Mouse (Mus musculus): ENCODE measurements around the gene Fermt3. TPM values are rescaled to one million over a fixed set of nuclear protein-coding genes. Genes with fewer than 3 reads are reported as not detected.

Gene Fermt3
- polyA plus RNA-seq, 1 experiment from 2014 or later, result 3.0 TPM

- H3K36me3 ChIP-seq (ENCODE audit: control insufficient read depth, insufficient read depth, low read length), result peaks cover 60% of the 10 kb centered on the region
- DNase-seq, result no peak
- H3K4me3 ChIP-seq (replicated peaks; ENCODE audit: low read depth, low read length), result no peak overlapping the region
- no peak overlapping the region for H3K4me2 ChIP-seq (ENCODE audit: low read length)
- H3K4me1 ChIP-seq (ENCODE audit: control insufficient read depth, insufficient read depth, low read length), result no peaks in the 10 kb centered on the region
- no peaks in the 10 kb centered on the region for H3K27me3 ChIP-seq (ENCODE audit: control insufficient read depth, insufficient read depth, low read length)
- ATAC-seq (ENCODE audit: low FRiP score, low TSS enrichment), result no peak
- 93% methylated on average over 11 of the region's 11 CpGs for WGBS
- H3K9me3 ChIP-seq (ENCODE audit: control insufficient read depth, low read length), result no peaks in the 10 kb centered on the region
- H3K9ac ChIP-seq (replicated peaks; ENCODE audit: low read length), result no peak overlapping the region
- no peak overlapping the region for H3K27ac ChIP-seq (replicated peaks; ENCODE audit: low read depth, low read length)
Measured at GRCm38 (mm10) chr19:7018546-7018945, 723 bp downstream of the Fermt3 start.

- H3K4me2 ChIP-seq (ENCODE audit: low read length), result no peak overlapping the region
- DNase-seq (no peak), ATAC-seq (ENCODE audit: low FRiP score, low TSS enrichment) (no peak)
- H3K27me3 ChIP-seq (ENCODE audit: control insufficient read depth, insufficient read depth, low read length), result no peaks in the 10 kb centered on the region
- 88% methylated on average over 12 of the region's 12 CpGs for WGBS
- peaks cover 52% of the 10 kb centered on the region for H3K36me3 ChIP-seq (ENCODE audit: control insufficient read depth, insufficient read depth, low read length)
- no peaks in the 10 kb centered on the region for H3K4me1 ChIP-seq (ENCODE audit: control insufficient read depth, insufficient read depth, low read length)
- H3K9ac ChIP-seq (replicated peaks; ENCODE audit: low read length), result no peak overlapping the region
- H3K9me3 ChIP-seq (ENCODE audit: control insufficient read depth, low read length), result no peaks in the 10 kb centered on the region
- H3K4me3 ChIP-seq (replicated peaks; ENCODE audit: low read depth, low read length), result no peak overlapping the region
- no peak overlapping the region for H3K27ac ChIP-seq (replicated peaks; ENCODE audit: low read depth, low read length)
Measured at GRCm38 (mm10) chr19:7017541-7018457, 1.5 kb downstream of the Fermt3 start.

DNA sequence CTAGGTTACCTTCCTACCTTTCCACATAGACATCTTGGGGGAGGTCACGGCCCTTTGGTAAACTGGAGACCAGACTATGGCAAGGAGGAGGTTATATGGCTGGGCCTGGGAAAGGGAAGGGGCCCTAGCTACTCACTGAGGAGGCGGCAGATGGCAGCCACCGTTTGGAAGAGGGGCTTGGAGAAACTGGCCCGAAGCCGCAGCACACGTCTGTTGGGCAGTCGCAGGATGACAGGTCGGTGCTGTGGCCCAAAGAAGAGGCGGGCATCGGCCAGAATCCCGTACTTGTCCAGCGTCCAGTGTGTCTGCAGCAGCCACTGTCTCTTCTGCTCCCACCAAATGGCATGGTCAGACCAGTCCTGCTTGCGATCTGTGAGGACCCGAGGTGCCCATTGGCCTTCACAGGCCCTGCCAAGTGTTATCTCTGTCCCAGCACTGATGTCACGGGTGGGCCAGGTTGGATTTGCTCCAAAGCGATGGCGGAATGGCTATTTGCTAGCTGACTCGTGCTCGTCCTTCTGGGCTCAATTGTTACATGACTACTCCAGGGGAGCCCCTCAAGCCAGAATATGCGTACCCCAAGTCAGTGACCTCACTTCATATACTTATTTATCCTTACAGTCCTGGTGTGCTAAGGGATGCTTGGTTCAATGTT, 4.7 kb downstream of the Fermt3 start:
- Histone ChIP-seq H3K9me3 (ENCODE audit: control insufficient read depth, low read length) (no peaks in the 10 kb centered on the region), H3K27ac (replicated peaks; ENCODE audit: low read depth, low read length) (no peak overlapping the region), H3K4me2 (ENCODE audit: low read length) (no peak overlapping the region), H3K9ac (replicated peaks; ENCODE audit: low read length) (no peak overlapping the region), H3K27me3 (ENCODE audit: control insufficient read depth, insufficient read depth, low read length) (no peaks in the 10 kb centered on the region), H3K36me3 (ENCODE audit: control insufficient read depth, insufficient read depth, low read length) (peaks cover 21% of the 10 kb centered on the region), H3K4me1 (ENCODE audit: control insufficient read depth, insufficient read depth, low read length) (no peaks in the 10 kb centered on the region), H3K4me3 (replicated peaks; ENCODE audit: low read depth, low read length) (no peak overlapping the region)
- ATAC-seq (ENCODE audit: low FRiP score, low TSS enrichment) (no peak), DNase-seq (no peak)
- WGBS, result 91% methylated on average over 20 of the region's 20 CpGs

DNA sequence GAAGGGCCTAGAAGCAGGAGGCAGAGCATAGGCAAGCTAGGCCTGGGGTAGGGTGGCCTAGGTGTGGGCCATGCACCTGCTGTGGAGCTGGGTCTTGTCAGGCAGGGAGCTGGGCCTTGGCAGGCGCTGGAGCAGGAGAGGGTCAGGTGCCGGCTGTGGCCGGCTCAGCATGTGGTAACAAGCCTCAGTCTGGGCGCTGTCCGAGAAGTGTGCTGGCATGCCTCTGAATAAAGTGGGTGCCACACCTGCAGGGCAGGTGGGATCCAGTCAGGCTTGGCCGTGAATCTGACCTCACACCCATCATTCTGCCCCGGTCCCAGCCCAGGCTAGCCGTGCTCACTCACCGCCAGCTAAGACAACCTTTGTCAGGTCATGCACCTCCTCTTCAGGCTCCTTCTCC, 5.3 kb downstream of the Fermt3 start:
- WGBS, result 86% methylated on average over 9 of the region's 9 CpGs
- Histone ChIP-seq H3K9me3 (ENCODE audit: control insufficient read depth, low read length) (no peaks in the 10 kb centered on the region), H3K36me3 (ENCODE audit: control insufficient read depth, insufficient read depth, low read length) (peaks cover 14% of the 10 kb centered on the region), H3K9ac (replicated peaks; ENCODE audit: low read length) (no peak overlapping the region), H3K4me2 (ENCODE audit: low read length) (no peak overlapping the region), H3K4me1 (ENCODE audit: control insufficient read depth, insufficient read depth, low read length) (no peaks in the 10 kb centered on the region), H3K27ac (replicated peaks; ENCODE audit: low read depth, low read length) (no peak overlapping the region), H3K27me3 (ENCODE audit: control insufficient read depth, insufficient read depth, low read length) (no peaks in the 10 kb centered on the region), H3K4me3 (replicated peaks; ENCODE audit: low read depth, low read length) (no peak overlapping the region)
- ATAC-seq (ENCODE audit: low FRiP score, low TSS enrichment) (no peak), DNase-seq (no peak)

GRCm38 (mm10) chr19:7012426-7012825, 6.8 kb downstream of the Fermt3 start:
- Histone ChIP-seq H3K9me3 (ENCODE audit: control insufficient read depth, low read length) (no peaks in the 10 kb centered on the region), H3K9ac (replicated peaks; ENCODE audit: low read length) (no peak overlapping the region), H3K4me1 (ENCODE audit: control insufficient read depth, insufficient read depth, low read length) (no peaks in the 10 kb centered on the region), H3K4me3 (replicated peaks; ENCODE audit: low read depth, low read length) (no peak overlapping the region), H3K36me3 (ENCODE audit: control insufficient read depth, insufficient read depth, low read length) (0 out of 2 replicates have a peak, but pooled peaks cover under 1% of the 10 kb centered on the region), H3K4me2 (ENCODE audit: low read length) (no peak overlapping the region), H3K27ac (replicated peaks; ENCODE audit: low read depth, low read length) (no peak overlapping the region), H3K27me3 (ENCODE audit: control insufficient read depth, insufficient read depth, low read length) (no peaks in the 10 kb centered on the region)
- no peak for DNase-seq
- WGBS, result 81% methylated on average over 4 of the region's 4 CpGs
- ATAC-seq (ENCODE audit: low FRiP score, low TSS enrichment), result no peak

DNA sequence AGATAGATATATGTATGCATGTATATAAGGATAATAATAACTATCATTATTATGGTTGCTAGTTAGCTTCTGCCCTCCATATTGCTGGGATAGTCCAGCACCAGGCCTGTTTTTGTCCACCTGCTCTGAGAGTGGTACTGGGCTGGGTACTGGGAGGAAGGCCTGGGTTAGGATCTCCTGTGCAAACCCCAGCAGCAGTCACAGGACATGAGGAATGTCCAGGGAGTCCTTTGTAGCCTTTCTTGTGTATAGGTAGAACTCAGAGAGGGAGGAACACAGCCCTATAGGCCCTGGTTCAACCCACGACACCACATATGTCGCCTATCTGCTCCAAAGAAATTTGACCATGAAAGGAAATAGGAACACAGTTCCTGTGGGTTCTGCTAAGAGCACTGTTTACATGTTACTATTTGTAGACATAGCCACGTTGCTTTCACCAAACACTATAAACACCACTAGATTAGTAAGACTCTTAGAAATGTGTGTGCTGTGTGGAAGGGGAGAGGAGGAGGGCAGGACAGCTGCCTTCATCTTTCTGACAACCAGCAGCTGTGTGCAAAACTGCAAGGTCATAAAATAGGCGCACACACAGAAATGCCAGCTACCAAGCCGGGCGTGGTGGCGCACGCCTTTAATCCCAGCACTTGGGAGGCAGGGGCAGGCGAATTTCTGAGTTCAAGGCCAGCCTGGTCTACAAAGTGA, 12.2 kb downstream of the Fermt3 start:
- H3K9ac ChIP-seq (replicated peaks; ENCODE audit: low read length), result no peak overlapping the region
- ATAC-seq (ENCODE audit: low FRiP score, low TSS enrichment) (no peak), DNase-seq (no peak)
- H3K9me3 ChIP-seq (ENCODE audit: control insufficient read depth, low read length), result no peaks in the 10 kb centered on the region
- WGBS, result 89% methylated on average over 9 of the region's 9 CpGs
- H3K27me3 ChIP-seq (ENCODE audit: control insufficient read depth, insufficient read depth, low read length), result no peaks in the 10 kb centered on the region
- no peak overlapping the region for H3K4me3 ChIP-seq (replicated peaks; ENCODE audit: low read depth, low read length)
- H3K4me1 ChIP-seq (ENCODE audit: control insufficient read depth, insufficient read depth, low read length), result no peaks in the 10 kb centered on the region
- no peaks in the 10 kb centered on the region for H3K36me3 ChIP-seq (ENCODE audit: control insufficient read depth, insufficient read depth, low read length)
- no peak overlapping the region for H3K27ac ChIP-seq (replicated peaks; ENCODE audit: low read depth, low read length)
- no peak overlapping the region for H3K4me2 ChIP-seq (ENCODE audit: low read length)

DNA sequence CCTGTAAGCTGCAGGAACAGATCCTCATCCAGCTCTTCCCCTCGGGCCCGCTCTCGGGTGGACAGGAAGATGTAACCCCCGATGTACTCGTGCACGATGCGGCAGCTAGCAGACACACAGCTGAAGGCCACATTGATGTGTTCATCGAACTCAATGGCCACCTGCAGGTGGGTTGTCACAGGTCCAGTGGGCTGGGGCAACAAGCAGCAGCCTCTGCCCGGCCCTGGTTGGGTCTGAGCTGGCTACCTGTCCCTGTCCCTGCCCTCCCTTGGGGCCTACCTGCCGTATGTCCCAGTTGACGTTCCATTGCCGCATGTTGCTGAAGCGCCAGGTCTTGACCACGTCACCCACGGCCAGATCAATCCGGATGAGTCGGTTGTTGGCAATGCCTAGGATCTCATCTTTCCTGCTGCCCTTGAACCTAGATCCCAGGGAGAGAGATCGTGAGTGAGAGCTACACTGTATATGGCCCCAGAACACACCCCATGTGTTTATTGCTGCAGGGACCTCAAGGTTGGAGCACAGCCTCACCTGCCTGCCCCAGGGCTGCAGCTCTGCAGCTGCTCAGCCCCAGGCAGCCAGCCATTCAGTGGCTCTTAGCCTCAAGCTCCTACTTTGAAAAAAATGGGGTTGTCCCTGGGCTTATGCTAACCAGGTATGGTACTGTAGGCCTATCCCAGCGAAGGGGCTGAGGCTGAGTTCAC, 19.8 kb downstream of the Fermt3 start:
- no peaks in the 10 kb centered on the region for H3K27me3 ChIP-seq (ENCODE audit: control insufficient read depth, insufficient read depth, low read length)
- H3K27ac ChIP-seq (replicated peaks; ENCODE audit: low read depth, low read length), result no peak overlapping the region
- H3K4me1 ChIP-seq (ENCODE audit: control insufficient read depth, insufficient read depth, low read length), result peaks cover 22% of the 10 kb centered on the region
- H3K4me2 ChIP-seq (ENCODE audit: low read length), result no peak overlapping the region
- H3K9me3 ChIP-seq (ENCODE audit: control insufficient read depth, low read length), result no peaks in the 10 kb centered on the region
- ATAC-seq (ENCODE audit: low FRiP score, low TSS enrichment) (no peak), DNase-seq (no peak)
- 96% methylated on average over 19 of the region's 19 CpGs for WGBS
- H3K36me3 ChIP-seq (ENCODE audit: control insufficient read depth, insufficient read depth, low read length), result peaks cover 22% of the 10 kb centered on the region
- H3K9ac ChIP-seq (replicated peaks; ENCODE audit: low read length), result no peak overlapping the region
- H3K4me3 ChIP-seq (replicated peaks; ENCODE audit: low read depth, low read length), result no peak overlapping the region

- H3K36me3 ChIP-seq (ENCODE audit: control insufficient read depth, insufficient read depth, low read length), result peaks cover 22% of the 10 kb centered on the region
- H3K27me3 ChIP-seq (ENCODE audit: control insufficient read depth, insufficient read depth, low read length), result no peaks in the 10 kb centered on the region
- 82% methylated on average over 9 of the region's 9 CpGs for WGBS
- DNase-seq, result no peak
- no peak overlapping the region for H3K4me3 ChIP-seq (replicated peaks; ENCODE audit: low read depth, low read length)
- H3K4me1 ChIP-seq (ENCODE audit: control insufficient read depth, insufficient read depth, low read length), result peaks cover 29% of the 10 kb centered on the region
- H3K9me3 ChIP-seq (ENCODE audit: control insufficient read depth, low read length), result no peaks in the 10 kb centered on the region
- no peak overlapping the region for H3K27ac ChIP-seq (replicated peaks; ENCODE audit: low read depth, low read length)
- no peak for ATAC-seq (ENCODE audit: low FRiP score, low TSS enrichment)
- no peak overlapping the region for H3K4me2 ChIP-seq (ENCODE audit: low read length)
- H3K9ac ChIP-seq (replicated peaks; ENCODE audit: low read length), result no peak overlapping the region
Measured at GRCm38 (mm10) chr19:6997721-6998290, 21.5 kb downstream of the Fermt3 start.

Measured in midbrain, embryonic 14.5 days (tissue).